Mouse (Mus musculus): ENCODE measurements around the gene Slc6a15.

Gene Slc6a15

DNA sequence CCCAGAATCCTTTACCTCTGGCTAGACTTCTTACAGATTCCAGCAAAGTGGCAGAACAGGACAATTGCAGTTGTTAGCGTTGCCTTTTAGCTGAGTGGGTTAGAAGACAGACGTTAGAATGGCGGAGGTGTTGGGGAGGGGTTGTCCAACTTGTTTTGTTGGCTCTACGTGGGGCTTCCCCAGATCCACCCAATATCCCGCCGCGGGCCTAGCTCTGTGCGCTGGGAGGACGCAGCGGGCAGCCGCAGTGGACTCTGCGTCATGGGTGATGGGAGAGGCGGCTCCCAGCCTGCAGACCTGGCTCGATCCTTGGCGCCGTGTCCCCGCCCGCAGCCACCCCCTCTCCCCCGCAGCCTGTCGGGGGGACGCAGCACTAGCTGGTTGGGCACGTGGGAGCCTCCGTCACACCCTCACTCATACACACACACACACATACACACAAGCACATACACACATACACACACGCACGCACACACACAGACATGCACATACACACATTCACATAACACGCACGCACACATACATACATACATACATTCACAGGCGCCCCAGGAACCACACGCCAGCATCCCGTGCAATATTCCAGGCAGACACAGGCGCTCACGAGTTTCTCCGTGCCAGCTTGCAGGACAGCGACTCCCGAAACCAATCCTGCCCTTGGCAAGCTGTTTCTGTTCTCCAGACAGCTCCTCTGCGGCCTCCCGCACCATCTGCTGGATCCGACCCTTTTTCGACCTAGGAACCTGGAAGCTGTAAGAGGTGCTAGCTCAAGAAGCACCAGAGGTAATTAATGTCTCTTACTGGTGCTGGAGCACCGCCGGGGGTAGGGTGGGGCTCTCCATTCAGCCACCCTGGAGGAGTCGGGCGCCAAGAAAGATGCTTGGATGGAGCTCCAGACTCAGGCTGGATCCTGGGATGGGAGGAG, at the start of gene Slc6a15:
Gene Slc6a15, plus strand, starts transcription at position 413 of the 925 bp plus-strand sequence.
- peak; percentile 84 for DNase-seq

DNA sequence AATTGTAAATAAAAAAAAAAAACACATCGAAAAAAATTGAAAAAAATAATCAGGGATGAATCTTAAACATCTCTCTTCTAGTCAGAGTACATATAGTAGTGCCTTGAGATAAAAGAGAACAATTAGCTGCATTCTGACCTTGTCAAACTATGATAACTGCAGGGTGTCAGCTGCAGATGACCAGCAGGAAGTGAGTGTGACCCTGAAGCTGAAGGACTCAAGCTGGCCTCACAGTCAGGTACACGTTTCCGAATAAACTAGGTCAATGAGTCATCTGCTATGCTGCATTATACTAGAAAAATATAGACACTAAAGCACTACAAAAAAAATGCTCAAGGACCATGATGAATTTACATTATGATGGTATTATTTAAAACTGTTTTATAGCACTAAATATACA, 45.6 kb upstream of the Slc6a15 start:
- DNase-seq: peak; percentile 13

DNA sequence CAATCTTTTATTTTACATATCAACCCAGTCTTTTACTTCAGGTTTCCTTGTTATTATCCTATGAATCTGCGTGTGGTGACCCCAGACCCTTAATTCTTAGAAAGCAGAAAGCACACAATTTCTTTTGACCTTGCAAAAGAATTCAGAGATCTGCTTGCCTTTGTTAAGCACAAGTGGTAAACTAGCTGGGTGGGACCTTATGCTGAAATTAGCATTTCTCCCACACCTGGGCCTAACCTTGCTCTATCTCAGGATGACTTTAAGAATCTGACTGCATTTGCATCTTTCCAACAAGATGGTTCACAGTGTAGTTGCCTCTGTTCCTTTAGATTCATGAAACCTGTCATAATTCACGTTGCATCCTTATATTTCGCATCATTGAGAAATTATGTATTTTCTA, 44.2 kb upstream of the Slc6a15 start:
- no peak for DNase-seq

DNA sequence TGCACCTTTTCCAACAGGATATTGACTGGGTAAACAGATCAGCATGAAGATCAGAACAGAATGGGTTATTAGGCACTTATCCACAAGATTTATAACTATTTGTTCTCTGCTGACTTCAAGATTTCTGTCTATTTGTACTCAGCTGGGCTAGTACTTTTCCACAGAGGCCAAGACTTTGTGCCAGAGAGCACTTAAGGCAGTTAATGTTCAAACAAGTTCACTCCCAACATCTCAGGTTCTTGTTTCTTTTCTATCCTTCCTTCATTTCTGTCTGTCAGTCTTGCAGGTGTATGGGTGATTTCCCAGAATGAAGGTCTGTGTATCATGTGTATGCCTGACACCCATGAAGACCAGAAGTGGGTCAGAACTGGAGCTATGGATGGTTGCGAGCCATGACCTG, 33.3 kb upstream of the Slc6a15 start:
- no peak for DNase-seq

DNA sequence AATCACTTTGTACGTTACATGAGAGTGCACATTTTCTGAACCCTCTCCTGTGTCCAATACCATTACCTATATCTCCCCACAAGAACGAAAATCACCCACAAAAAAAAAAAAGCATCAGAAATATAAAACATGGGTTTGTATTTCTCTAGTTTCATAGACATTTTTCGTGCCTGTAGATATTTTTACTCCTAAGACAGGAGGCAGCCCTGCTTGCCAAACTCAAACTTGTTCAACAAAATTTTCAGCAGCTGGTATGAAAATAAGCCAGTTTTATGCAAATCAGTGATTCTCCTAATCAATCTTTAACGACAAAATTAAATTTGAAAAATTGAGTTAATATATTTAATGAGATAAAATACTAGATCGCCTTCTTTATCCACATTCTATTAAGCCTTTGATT, 27.7 kb upstream of the Slc6a15 start:
- no peak for DNase-seq

DNA sequence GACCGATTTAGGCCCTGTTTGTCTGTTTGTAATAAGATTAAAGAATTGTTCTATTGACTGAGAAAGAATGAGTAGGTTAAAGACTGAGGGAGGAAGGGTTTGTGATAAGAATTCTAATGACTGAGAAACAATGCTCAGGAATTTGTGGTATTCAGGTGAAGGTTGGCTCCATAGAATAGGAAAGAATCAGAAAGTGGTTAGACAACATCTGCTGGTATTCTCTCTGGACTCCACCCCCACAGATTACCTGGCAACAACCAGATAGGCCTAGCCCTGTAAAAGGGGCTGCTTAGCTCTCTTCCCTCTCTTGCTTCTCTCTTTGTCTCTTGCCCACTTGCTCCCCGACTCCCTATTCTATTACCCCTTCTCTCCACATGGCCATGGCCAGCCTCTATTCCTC, 20.8 kb upstream of the Slc6a15 start:
- no peak for DNase-seq

DNA sequence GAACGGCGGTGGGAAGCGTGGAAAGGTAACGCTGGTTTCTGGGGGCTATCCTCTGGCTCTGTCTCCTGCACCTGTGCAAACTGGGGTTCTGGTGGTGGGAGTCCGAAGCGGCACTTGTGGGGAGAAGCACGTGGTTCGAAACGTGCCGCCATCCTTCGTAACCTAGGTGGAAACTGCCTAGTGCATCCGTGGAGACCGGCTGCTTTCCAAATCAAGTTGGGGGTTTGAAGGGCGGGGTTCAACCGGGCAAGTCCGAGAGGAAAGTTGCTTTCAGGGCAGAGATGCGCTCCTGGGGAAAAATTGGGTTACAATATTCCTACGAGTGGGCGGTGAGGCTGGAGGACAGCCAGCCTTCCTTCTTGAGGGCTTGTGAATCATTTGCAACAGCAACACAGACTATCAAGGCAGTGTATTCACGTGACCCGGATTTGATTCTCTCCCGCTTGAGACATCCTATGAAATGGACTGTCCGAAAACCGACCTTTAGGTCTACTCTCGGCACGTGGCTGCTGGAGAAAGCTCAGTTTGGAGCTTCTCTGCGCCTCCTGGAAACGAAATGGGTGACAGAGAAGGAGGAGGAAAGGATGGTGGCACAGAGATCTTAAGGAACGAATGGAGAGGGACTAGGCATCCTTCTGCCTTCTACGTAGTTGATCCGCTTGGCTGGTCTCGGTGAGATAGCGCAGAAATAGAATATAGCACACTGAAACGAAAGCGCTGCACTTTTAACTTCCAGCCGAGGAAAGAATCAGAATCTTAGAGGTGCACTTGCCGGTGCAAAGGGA, 905 bp downstream of the Slc6a15 start:
- peak; percentile 73 for DNase-seq

DNA sequence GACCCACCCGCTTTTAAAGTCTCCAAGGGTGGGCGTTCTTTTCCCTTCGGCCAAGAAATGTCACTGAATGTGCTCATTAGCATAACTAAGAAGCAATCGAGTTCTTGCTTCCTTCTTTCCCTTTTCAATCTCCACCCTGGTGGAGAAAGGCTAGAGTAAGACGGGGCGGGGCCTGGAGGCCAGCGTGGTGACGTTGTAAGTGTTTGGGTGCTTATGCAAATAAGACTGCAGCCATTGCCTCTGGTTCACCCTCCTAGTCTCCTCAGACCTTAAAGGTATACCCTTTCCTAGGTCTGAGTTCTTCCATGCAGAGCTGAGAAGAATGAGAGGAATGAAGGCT, 1.5 kb downstream of the Slc6a15 start:
- DNase-seq: peak; percentile 79

DNA sequence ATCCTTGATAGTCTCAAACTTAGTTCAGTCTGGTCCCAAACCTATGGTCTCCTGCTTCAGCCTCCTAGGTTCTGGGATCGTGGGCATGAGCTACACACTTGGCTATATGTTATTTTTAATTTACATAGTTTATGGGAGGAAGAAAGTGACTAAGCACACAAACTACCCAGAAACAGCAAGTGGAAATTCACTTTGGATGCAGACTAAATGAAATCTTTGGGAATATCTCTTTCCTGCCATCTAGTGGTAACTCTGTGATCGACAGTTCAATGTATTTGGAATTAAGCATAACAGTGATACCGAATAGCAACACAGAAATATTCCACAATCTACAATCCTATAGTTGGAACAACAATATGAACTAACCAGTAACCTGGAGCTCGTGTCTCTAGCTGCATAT, 34.6 kb downstream of the Slc6a15 start:
- no peak for DNase-seq

DNA sequence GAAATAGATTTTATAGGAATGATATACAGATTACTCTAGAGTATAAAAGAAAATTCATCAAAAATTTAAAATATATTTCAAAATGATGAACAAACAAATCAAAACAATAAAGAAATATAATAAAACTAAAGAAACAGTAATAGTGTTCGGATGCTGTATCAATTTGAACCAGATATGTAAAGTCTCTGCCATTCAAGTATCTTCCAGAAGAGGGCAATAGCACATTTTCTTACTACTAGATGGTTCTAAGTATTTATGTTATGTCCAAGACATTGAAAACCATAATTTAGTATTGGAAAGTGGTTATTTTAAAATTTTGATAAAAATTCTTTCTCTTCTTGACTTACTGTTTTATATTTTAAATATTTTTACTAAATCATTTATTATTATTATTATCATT, 60.1 kb downstream of the Slc6a15 start:
- no peak for DNase-seq

DNA sequence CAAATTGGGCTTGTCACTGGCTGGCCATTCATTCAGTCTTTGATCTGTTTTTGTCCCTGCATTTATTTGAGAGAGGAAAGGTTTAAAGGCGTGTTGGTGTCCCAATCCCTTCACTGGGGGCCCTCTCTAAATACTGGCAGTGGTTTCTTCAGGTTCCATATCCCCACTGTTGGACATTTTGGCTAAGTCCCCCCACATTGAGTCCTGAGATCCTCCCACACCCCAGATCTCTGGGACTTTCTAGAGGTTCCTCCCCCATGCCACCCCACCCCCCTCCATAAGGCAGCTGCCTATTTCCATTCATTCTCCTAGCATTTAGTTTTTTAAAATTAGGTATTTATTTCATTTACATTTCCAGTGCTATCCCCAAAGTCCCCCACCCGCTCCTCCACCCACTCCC, 75.0 kb downstream of the Slc6a15 start:
- no peak for DNase-seq

DNA sequence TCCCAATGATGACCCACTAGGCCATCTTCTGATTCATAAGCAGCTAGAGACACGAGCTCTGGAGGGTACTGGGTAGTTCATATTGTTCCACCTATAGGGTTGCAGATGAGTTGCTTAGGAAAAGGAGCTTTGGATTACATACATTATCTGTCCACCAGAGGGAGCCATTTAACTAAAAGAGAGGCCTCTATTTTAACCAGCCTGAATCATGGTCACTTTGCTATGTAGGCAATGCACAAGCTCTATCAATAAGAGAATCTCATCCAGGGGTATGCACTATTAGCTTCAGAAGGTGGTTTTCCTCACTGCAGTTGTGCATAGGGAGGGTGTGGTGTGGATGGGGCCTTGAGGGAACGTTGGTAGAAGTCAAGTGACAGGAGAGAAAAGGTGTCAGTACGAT, 75.5 kb downstream of the Slc6a15 start:
- DNase-seq: no peak

DNA sequence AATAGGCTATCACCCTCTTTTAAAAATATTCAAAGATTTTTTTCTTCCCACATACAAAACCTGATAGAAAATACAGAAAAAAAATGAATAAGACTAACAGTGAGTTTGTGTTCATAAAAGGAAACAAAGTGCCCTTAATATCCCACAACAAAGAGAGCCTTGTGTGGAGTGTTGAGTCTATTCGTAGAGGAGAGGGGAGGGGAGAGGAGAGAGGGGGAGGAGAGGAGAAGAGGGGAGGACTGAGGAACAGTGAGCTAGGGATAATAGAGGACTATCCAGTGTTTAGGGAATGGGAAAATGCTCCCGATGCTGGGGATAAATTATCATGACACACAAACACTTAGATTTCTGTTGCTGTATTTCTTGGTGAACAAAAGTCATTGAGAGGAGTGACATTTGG, 80.8 kb downstream of the Slc6a15 start:
- no peak for DNase-seq

DNA sequence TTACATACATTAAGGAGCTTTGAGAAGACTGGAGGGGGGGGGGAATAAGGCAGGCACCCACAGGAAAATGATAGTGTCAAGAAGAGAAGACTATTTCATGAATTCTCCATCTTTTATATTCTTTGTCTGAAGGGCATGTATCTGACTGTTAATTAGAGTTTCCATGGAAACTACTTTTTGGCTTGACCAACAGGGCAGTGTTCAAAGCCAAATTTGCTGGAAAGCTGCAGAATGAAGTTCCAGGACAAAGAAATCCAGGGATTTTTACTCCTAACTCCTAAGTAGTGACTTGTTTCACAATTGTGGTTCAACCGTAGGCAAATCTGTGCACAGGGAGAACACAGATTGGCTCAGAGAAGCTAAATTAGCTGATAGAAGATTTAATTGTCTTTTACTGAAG, 90.3 kb downstream of the Slc6a15 start:
- no peak for DNase-seq

All from cerebellum, adult 11-12 months (tissue).